Mouse (Mus musculus) liver, adult 2 months (tissue): ENCODE data around the gene Lyrm7. TPM values are rescaled to one million over a fixed set of nuclear protein-coding genes. Genes with fewer than 3 reads are reported as not detected.
"Not testable (repeated sequence)": the region's sequence is repeated elsewhere in the genome, so short reads cannot be mapped to it uniquely, and the experiment has no call there.

Source experiments
- DNase-seq: peaks from one replicate; pipeline ENCODE4 v3.0.0-alpha.2; 2011; ENCODE audit warnings: low read depth, low spot score; ENCODE audit errors: extremely low read depth
- H3K27ac ChIP-seq: fragments of 200-500 bp; replicated peaks from 2 replicates; pipeline ENCODE4 v1.5.1; 2012; ENCODE audit warnings: low read depth, mild to moderate bottlenecking, control low read depth, inconsistent platforms, low read length; ENCODE audit not compliant: insufficient read depth
- H3K27me3 ChIP-seq: fragments of 200-500 bp; 2 replicates; pipeline ENCODE4 v1.6.1; 2012; ENCODE audit warnings: mild to moderate bottlenecking, moderate library complexity, low read length, inconsistent platforms; ENCODE audit not compliant: control insufficient read depth, insufficient read depth
- H3K36me3 ChIP-seq: fragments of 200-500 bp; 2 replicates; pipeline ENCODE4 v1.6.1; 2012; ENCODE audit warnings: low read length, inconsistent platforms; ENCODE audit not compliant: control insufficient read depth, insufficient read depth
- H3K4me1 ChIP-seq: fragments of 200-500 bp; 2 replicates; pipeline ENCODE4 v1.6.1; 2011; ENCODE audit warnings: low read length; ENCODE audit not compliant: control insufficient read depth, insufficient read depth
- H3K4me3 ChIP-seq: fragments of 200-500 bp; 2 replicates; pipeline ENCODE4 v1.5.1; 2011; ENCODE audit warnings: low read depth, mild to moderate bottlenecking, control low read depth, low read length, moderate library complexity; ENCODE audit not compliant: insufficient read depth
- H3K79me2 ChIP-seq: fragments of 200-500 bp; 2 replicates; pipeline ENCODE4 v1.6.1; 2012; ENCODE audit warnings: inconsistent platforms, mild to moderate bottlenecking, low read length, moderate library complexity; ENCODE audit not compliant: control insufficient read depth, insufficient read depth
- H3K9ac ChIP-seq: fragments of 200-500 bp; 2 replicates; pipeline ENCODE4 v1.6.1; 2012; ENCODE audit warnings: low read depth, mild to moderate bottlenecking, control low read depth, inconsistent platforms, low read length
- CTCF ChIP-seq: fragments of 200-500 bp; IDR thresholded peaks from 2 replicates; pipeline ENCODE4 v1.5.1; 2011; ENCODE audit warnings: low read depth, low read length, control low read depth
- POLR2A ChIP-seq: fragments of 200-500 bp; IDR thresholded peaks from 2 replicates; pipeline ENCODE4 v1.6.1; 2011; ENCODE audit warnings: low read length, control low read depth; ENCODE audit not compliant: insufficient read depth; ENCODE audit errors: extremely low read depth
- WGBS: fragments of 180-500 bp; shearing (Covaris S2); methylation state at CpG from one replicate; pipeline ENCODE4 v1.1.7; 2018; 5-methylcytosine and 5-hydroxymethylcytosine counted together
- polyA plus RNA-seq: library from polyadenylated mRNA; depleted of rRNA; stranded (reverse); fragments of >200 nt; gene quantifications from 2 replicates; pipeline ENCODE4 v1.2.3, GENCODE M21; 2012
- total RNA-seq: library from RNA; depleted of rRNA; stranded (reverse); fragments of >200 nt; gene quantifications from 2 replicates; pipeline ENCODE4 v1.2.3, GENCODE M21; 2014

Lyrm7 gene
- total and polyA plus RNA-seq, 2 experiments: 1.2 to 1.8 TPM

DNA sequence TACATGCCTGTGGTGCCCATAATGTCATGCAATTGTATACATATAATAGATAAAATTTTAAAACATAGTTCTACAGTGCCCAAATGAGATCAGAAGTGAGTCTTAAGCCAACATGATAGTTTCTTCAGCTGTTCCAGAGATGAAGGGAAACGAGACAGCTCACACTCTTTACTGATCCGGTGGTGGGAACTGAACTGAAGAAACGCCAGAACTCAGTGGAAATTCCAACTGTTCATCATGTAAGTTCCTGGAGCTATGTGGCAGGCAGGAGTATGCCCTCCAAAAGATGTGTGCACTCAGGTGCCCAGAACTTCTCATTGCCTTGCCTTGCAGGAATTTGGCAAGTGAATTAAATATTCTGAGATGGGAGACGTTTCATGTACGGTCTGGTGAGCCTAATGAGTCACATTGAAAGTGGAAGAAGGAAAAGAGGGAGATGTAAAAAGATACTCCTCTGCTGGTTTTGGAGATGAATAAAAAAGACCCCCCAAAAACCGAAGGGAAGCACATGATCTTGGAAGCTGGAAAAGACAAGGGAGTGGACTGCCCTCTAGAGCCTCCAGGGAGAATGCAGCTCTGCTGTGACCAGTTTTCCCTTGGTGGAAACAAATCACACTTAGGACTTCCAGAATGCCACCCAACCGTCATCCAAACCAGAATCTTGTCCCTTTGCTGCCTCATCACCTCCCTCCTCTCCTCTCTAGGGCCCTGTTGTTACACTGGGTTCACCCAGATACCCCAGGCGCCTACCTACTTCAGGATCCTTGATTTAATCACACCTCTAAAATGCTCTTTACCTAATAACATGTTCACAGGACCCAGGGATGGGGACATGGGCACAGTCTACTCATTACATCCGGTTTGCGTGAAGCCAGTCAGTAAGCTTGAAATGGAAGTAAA is 2.2 kb upstream of the Lyrm7 start:
- Histone ChIP-seq H3K79me2 (peaks cover 7% of the 10 kb centered on the region; the same call in 1 of the 2 replicates), H3K27ac (no peak overlapping the region)
- peak; percentile 54 for DNase-seq

DNA sequence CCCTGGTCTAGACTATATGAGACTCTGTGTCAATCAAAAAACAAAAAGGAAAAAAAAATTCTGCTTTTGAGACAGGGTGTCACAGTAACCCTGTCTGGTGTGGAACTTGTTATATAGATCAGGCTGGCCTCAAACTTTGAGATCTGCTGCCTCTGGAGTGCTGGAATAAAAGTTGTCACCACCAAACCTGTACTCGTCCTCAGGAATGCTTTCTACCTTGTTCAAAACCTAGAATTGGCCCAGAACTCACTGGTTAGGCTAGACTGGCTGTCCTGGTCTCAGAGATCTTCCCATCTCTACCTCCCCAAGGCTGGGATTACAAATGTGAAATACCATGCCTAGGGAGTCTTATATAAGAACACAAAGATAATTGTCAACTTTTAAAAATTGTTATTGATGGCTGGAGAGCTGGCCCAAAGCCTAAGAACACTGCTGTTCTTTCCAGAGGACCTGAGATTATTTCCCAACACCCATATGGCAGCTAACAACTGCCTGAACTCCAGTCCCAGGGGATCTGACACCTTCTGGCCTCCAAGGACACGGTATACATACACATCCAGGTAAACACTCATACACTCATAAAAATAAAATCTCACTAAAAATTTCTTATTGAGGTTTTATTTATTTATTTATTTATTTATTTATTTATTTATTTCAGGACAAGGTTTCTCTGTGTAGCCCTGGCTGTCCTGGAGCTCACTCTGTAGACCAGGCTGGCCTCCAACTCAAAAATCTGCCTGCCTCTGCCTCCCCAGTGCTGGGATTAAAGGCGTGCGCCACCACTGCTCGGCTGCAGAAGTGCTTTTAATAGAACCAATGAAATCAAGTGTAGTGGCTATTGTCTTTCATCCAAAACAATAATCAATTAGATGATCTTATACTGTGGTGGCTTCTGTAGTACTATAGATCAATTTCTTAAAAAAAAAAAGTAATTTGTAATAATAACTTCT is 1.0 kb upstream of the Lyrm7 start:
- Histone ChIP-seq H3K27ac (peak overlapping the region; percentile 55), H3K4me1 (peaks cover 2% of the 10 kb centered on the region; the same call in 1 of the 2 replicates)

More for the DNA sequence above, 2.2 kb upstream of the Lyrm7 start:
- Histone ChIP-seq H3K4me3 (no peak overlapping the region), H3K4me1 (peaks cover 5% of the 10 kb centered on the region; the same call in 1 of the 2 replicates), H3K27me3 (no peaks in the 10 kb centered on the region), H3K36me3 (no peaks in the 10 kb centered on the region), H3K9ac (no peak overlapping the region)
- no peak for TF ChIP-seq POLR2A
- peak; percentile 73 for TF ChIP-seq CTCF
- WGBS: 42% methylated on average over 10 of the region's 10 CpGs

DNA sequence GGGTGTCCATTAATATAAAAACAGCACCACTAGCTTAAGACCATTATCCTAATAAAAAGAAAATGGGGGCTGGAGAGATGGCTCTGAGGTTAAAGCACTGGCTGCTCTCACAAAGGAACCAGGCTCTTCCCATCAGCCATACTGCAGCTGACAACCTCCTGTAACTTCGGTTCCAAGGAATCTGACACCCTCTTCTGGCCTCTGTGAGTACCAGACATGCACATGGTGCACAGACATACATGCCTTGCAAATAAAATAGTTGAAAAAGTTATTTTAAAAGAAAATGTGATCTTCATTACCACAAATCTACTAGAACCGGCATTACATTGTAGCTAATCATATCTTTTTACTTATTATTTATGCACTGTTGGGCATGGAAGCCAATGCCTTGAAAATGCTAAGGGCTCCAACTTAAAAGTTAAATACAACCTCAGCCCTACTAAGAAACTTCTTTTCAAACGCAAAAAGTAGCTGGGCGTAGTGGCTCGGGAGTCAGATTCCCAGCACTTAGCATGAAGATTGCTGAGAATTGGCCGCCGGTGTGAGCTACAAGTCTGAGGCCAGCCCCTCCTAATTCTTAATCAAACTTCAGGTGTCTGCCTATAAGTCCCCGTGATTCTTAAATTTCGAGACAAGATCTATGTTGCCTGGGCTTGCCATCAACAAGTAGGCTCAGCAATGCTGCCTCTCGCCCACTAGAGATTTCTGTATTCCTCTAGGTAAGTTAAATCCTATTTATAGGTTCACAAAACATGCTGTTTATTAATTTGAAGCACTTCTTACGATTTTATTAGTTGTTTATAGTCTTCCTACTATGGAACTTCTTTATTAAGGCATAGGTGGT is 1.2 kb downstream of the Lyrm7 start:
- Histone ChIP-seq H3K4me3 (peak overlapping the region; percentile 93), H3K27ac (no peak overlapping the region), H3K27me3 (no peaks in the 10 kb centered on the region), H3K4me1 (peaks cover 2% of the 10 kb centered on the region; the same call in 1 of the 2 replicates), H3K79me2 (peaks cover 3% of the 10 kb centered on the region; the same call in 1 of the 2 replicates), H3K36me3 (no peaks in the 10 kb centered on the region), H3K9ac (no peak overlapping the region)
- 34% methylated on average over 11 of the region's 11 CpGs for WGBS
- TF ChIP-seq CTCF (peak; percentile 27; the same call in 1 of the 2 replicates), POLR2A (no peak)
- no peak for DNase-seq

More for the DNA sequence above, 1.0 kb upstream of the Lyrm7 start:
- TF ChIP-seq CTCF (no peak), POLR2A (no peak)
- peak; percentile 46 for DNase-seq
- H3K4me3 ChIP-seq: no peak overlapping the region
- peaks cover 6% of the 10 kb centered on the region; the same call in 1 of the 2 replicates for H3K79me2 ChIP-seq
- no peak overlapping the region for H3K9ac ChIP-seq
- H3K27me3 ChIP-seq: no peaks in the 10 kb centered on the region
- 73% methylated on average over 5 of the region's 5 CpGs for WGBS
- no peaks in the 10 kb centered on the region for H3K36me3 ChIP-seq

DNA sequence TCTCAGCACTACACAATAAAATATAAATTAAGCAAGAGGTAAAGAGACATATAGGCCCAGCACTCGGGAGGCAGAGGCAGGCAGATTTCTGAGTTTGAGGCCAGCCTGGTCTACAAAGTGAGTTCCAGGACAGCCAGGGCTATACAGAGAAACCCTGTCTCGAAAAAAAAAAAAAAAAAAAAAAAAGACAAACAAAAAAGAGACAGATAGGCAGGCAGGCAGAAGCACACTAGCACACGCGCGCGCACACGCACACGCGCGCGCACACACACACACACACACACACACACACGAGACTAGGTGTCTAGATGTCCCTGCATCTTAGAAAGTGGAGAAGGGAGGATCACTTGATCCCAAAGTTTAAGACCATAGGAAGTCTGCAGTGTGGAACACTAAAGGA is 1.8 kb downstream of the Lyrm7 start:
- not testable (repeated sequence) for H3K27ac ChIP-seq, H3K79me2 ChIP-seq, H3K4me3 ChIP-seq, H3K36me3 ChIP-seq, H3K4me1 ChIP-seq, H3K9ac ChIP-seq, DNase-seq, H3K27me3 ChIP-seq
- 93% methylated on average over 12 of the region's 12 CpGs for WGBS

DNA sequence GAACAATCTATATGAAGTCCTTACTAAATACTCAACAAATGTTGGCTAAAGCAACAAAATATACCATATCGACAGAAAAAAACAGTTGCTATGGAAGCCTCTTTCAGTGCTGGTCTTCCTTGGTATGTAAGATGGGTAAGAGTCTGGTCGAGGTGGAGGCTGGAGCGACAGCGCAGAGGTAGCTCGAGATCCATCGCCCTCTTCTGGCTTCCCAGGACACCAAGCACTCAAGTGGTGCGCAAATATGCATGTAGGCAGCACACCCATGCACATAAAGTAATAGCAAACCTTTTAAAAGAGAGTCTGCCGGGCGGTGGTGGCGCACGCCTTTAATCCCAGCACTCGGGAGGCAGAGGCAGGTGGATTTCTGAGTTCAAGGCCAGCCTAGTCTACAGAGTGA is 9.1 kb downstream of the Lyrm7 start:
- Histone ChIP-seq H3K27me3 (no peaks in the 10 kb centered on the region), H3K27ac (no peak overlapping the region), H3K4me3 (no peak overlapping the region), H3K9ac (no peak overlapping the region), H3K36me3 (no peaks in the 10 kb centered on the region), H3K4me1 (no peaks in the 10 kb centered on the region), H3K79me2 (no peaks in the 10 kb centered on the region)
- DNase-seq: no peak
- TF ChIP-seq CTCF: no peak
- no peak for TF ChIP-seq POLR2A
- WGBS: 97% methylated on average over 12 of the region's 12 CpGs
